Mouse (Mus musculus) T-helper 2 cell (primary cell): ENCODE measurements around the gene Ttll1.

Source experiments
- in situ Hi-C: fragments of 300-600 bp; cut with MboI, MseI; formaldehyde crosslinking; loops from one replicate; pipeline ENCODE4 v1.15.1; 2025; ENCODE audit warnings: high pct_unique_total_duplicates

The Ttll1 gene

GRCm38 (mm10) chr15:83457541-83457940 is 53.2 kb downstream of the Ttll1 start:
- in situ Hi-C loops: no loop called here

GRCm38 (mm10) chr15:83455637-83456036 is 55.1 kb downstream of the Ttll1 start:
- in situ Hi-C loops: no loop called here

GRCm38 (mm10) chr15:83455034-83455433 is 55.7 kb downstream of the Ttll1 start:
- in situ Hi-C loops: no loop called here

- in situ Hi-C loops: no loop called here
Measured at GRCm38 (mm10) chr15:83454419-83454818, 56.3 kb downstream of the Ttll1 start.

- in situ Hi-C loops: no loop called here
Measured at GRCm38 (mm10) chr15:83453879-83454278, 56.8 kb downstream of the Ttll1 start.

GRCm38 (mm10) chr15:83452219-83452760 is 58.4 kb downstream of the Ttll1 start:
- in situ Hi-C loops: no loop called here

- in situ Hi-C loops: no loop called here
Measured at GRCm38 (mm10) chr15:83451621-83452210, 59.0 kb downstream of the Ttll1 start.

GRCm38 (mm10) chr15:83450007-83450406 is 60.7 kb downstream of the Ttll1 start:
- in situ Hi-C loops: no loop called here

- in situ Hi-C loops: no loop called here
Measured at GRCm38 (mm10) chr15:83448646-83449045, 62.0 kb downstream of the Ttll1 start.

- in situ Hi-C loops: no loop called here
Measured at GRCm38 (mm10) chr15:83447791-83448544, 62.7 kb downstream of the Ttll1 start.

GRCm38 (mm10) chr15:83445908-83446307 is 64.8 kb downstream of the Ttll1 start:
- in situ Hi-C loops: no loop called here

GRCm38 (mm10) chr15:83445383-83445782 is 65.3 kb downstream of the Ttll1 start:
- in situ Hi-C loops: no loop called here

- in situ Hi-C loops: no loop called here
Measured at GRCm38 (mm10) chr15:83444425-83444824, 66.3 kb downstream of the Ttll1 start.

GRCm38 (mm10) chr15:83442495-83443037 is 68.1 kb downstream of the Ttll1 start:
- in situ Hi-C loops: no loop called here

GRCm38 (mm10) chr15:83440726-83441125 is 70.0 kb downstream of the Ttll1 start:
- in situ Hi-C loops: no loop called here

- in situ Hi-C loops: no loop called here
Measured at GRCm38 (mm10) chr15:83436541-83436940, 74.2 kb downstream of the Ttll1 start.

GRCm38 (mm10) chr15:83435324-83436090 is 75.2 kb downstream of the Ttll1 start:
- in situ Hi-C loops: no loop called here

- in situ Hi-C loops: no loop called here
Measured at GRCm38 (mm10) chr15:83434692-83435091, 76.0 kb downstream of the Ttll1 start.
